Mouse (Mus musculus) testis, adult 2 months (tissue): ENCODE data around the gene 1500009C09Rik.

Source experiments
- CTCF ChIP-seq: fragments of 200-500 bp; IDR thresholded peaks from 2 replicates; pipeline ENCODE4 v1.5.1; 2012; ENCODE audit warnings: low read depth, mild to moderate bottlenecking, inconsistent platforms, low read length, moderate library complexity; ENCODE audit not compliant: control insufficient read depth, insufficient read depth, insufficient replicate concordance
- POLR2A ChIP-seq: fragments of 200-500 bp; IDR thresholded peaks from 2 replicates; pipeline ENCODE4 v1.6.1; 2012; ENCODE audit warnings: low read depth, mild to moderate bottlenecking, inconsistent platforms, low read length, moderate library complexity; ENCODE audit not compliant: control insufficient read depth

DNA sequence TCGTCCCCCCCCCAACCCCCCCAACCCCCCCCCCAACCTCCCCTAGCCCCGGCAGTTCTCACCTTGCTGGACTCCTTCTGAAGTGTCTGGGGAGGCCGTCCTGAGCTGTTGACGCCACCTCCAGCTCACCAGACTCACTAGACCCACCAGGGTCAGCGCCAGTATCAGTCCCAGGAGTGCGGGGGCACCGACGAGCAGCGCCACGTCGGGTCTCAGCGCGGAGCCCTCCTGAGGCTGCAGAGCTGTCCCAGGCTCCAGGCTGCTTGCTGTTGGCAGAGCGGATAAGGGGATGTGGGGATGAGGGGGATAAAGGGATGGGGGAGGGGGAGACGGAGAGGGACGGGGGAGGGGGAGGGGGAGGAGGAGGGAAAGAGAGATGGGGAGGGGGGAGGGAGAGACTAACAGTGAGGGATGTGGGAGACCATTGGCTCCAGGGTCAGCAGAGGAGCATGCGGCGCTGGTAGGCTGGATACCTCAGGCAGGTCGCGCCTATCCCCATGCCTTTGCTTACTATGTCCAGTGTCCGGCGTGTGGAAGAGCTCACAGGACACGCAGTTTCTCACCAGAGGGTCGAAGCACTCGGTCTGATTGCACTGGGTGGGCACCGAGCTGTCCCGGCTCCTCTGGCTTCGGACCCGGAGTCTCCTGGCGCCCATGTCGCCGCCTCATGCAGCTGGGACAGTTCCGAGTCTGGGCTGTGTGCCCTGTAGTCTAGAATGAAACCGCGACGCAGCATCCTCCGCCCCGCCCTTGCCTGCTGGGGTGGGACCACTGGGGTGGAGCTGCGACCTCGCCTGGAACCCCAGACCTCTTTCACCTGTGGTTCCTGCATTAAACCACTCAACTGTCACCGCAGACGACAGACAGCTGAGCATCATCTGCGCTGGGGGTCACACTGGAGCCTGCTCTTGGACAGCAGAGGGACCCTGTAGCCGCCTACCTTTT lies 28.3 kb upstream of the 1500009C09Rik start, which contains the start of gene Tnfrsf13c:
- TF ChIP-seq CTCF (no peak), POLR2A (no peak)
